Mouse (Mus musculus) testis, adult 2 months (tissue): Measurements from ENCODE around the gene Gm21987. TPM values are rescaled to one million over a fixed set of nuclear protein-coding genes. Genes with fewer than 3 reads are reported as not detected.

Experiments used
- H3K27ac ChIP-seq: fragments of 200-500 bp; 2 replicates; pipeline ENCODE4 v1.5.1; 2012; ENCODE audit warnings: low read depth, low read length; ENCODE audit not compliant: control insufficient read depth, insufficient read depth
- H3K27me3 ChIP-seq: fragments of 200-500 bp; 2 replicates; pipeline ENCODE4 v1.6.1; 2012; ENCODE audit warnings: mild to moderate bottlenecking, low read length, moderate library complexity; ENCODE audit not compliant: control insufficient read depth, insufficient read depth
- H3K36me3 ChIP-seq: fragments of 200-500 bp; 2 replicates; pipeline ENCODE4 v1.6.1; 2012; ENCODE audit warnings: mild to moderate bottlenecking, low read length; ENCODE audit not compliant: control insufficient read depth, insufficient read depth
- H3K4me1 ChIP-seq: fragments of 200-500 bp; 2 replicates; pipeline ENCODE4 v1.6.1; 2012; ENCODE audit warnings: low read length; ENCODE audit not compliant: control insufficient read depth, insufficient read depth
- H3K4me3 ChIP-seq: fragments of 200-500 bp; 2 replicates; pipeline ENCODE4 v1.5.1; 2012; ENCODE audit warnings: low read depth, mild to moderate bottlenecking, low read length, moderate library complexity, mixed read lengths; ENCODE audit not compliant: control insufficient read depth
- CTCF ChIP-seq: fragments of 200-500 bp; IDR thresholded peaks from 2 replicates; pipeline ENCODE4 v1.5.1; 2012; ENCODE audit warnings: low read depth, mild to moderate bottlenecking, inconsistent platforms, low read length, moderate library complexity; ENCODE audit not compliant: control insufficient read depth, insufficient read depth, insufficient replicate concordance
- POLR2A ChIP-seq: fragments of 200-500 bp; IDR thresholded peaks from 2 replicates; pipeline ENCODE4 v1.6.1; 2012; ENCODE audit warnings: low read depth, mild to moderate bottlenecking, inconsistent platforms, low read length, moderate library complexity; ENCODE audit not compliant: control insufficient read depth
- polyA plus RNA-seq: library from polyadenylated mRNA; depleted of rRNA; stranded (reverse); fragments of >200 nt; gene quantifications from 2 replicates; pipeline ENCODE4 v1.2.3, GENCODE M21; 2012

Gm21987 gene
- polyA plus RNA-seq, 1 experiment, result not detected

- no peak overlapping the region for H3K27ac ChIP-seq
- H3K4me3 ChIP-seq, result peak overlapping the region; percentile 23
- no peaks in the 10 kb centered on the region for H3K27me3 ChIP-seq
- H3K36me3 ChIP-seq, result no peaks in the 10 kb centered on the region
- peaks cover 12% of the 10 kb centered on the region for H3K4me1 ChIP-seq
- TF ChIP-seq CTCF, result no peak
These were observed 26.6 kb downstream of the Gm21987 start for GRCm38 (mm10) chr16:38373439-38373838.

GRCm38 (mm10) chr16:38373941-38374340, 27.1 kb downstream of the Gm21987 start:
- TF ChIP-seq CTCF, result no peak
- H3K36me3 ChIP-seq, result no peaks in the 10 kb centered on the region
- no peaks in the 10 kb centered on the region for H3K27me3 ChIP-seq
- H3K27ac ChIP-seq, result no peak overlapping the region
- H3K4me1 ChIP-seq, result peaks cover 12% of the 10 kb centered on the region
- peak overlapping the region; percentile 23 for H3K4me3 ChIP-seq

GRCm38 (mm10) chr16:38374379-38375140, 27.7 kb downstream of the Gm21987 start:
- no peak for TF ChIP-seq POLR2A
- TF ChIP-seq CTCF, result no peak
- H3K27me3 ChIP-seq, result no peaks in the 10 kb centered on the region
- H3K36me3 ChIP-seq, result no peaks in the 10 kb centered on the region
- H3K4me1 ChIP-seq, result peaks cover 12% of the 10 kb centered on the region
- H3K4me3 ChIP-seq, result peak overlapping the region; percentile 23; the same call in 1 of the 2 replicates
- H3K27ac ChIP-seq, result no peak overlapping the region

GRCm38 (mm10) chr16:38375182-38375581, 28.3 kb downstream of the Gm21987 start:
- no peaks in the 10 kb centered on the region for H3K36me3 ChIP-seq
- TF ChIP-seq POLR2A (no peak), CTCF (no peak)
- H3K4me3 ChIP-seq, result no peak overlapping the region
- peaks cover 12% of the 10 kb centered on the region for H3K4me1 ChIP-seq
- no peak overlapping the region for H3K27ac ChIP-seq
- H3K27me3 ChIP-seq, result no peaks in the 10 kb centered on the region

- TF ChIP-seq CTCF (no peak), POLR2A (no peak)
- H3K4me3 ChIP-seq, result no peak overlapping the region
- no peak overlapping the region for H3K27ac ChIP-seq
- H3K4me1 ChIP-seq, result peaks cover 12% of the 10 kb centered on the region
- no peaks in the 10 kb centered on the region for H3K36me3 ChIP-seq
- no peaks in the 10 kb centered on the region for H3K27me3 ChIP-seq
These were observed 29.5 kb downstream of the Gm21987 start for GRCm38 (mm10) chr16:38376163-38376840.

- H3K4me3 ChIP-seq, result no peak overlapping the region
- no peak for TF ChIP-seq POLR2A
- TF ChIP-seq CTCF, result no peak
- peaks cover 12% of the 10 kb centered on the region for H3K4me1 ChIP-seq
- no peaks in the 10 kb centered on the region for H3K36me3 ChIP-seq
- H3K27ac ChIP-seq, result no peak overlapping the region
- H3K27me3 ChIP-seq, result no peaks in the 10 kb centered on the region
These were observed 30.0 kb downstream of the Gm21987 start for GRCm38 (mm10) chr16:38376841-38377249.

GRCm38 (mm10) chr16:38377546-38377945, 30.7 kb downstream of the Gm21987 start:
- H3K27ac ChIP-seq, result no peak overlapping the region
- H3K27me3 ChIP-seq, result no peaks in the 10 kb centered on the region
- H3K36me3 ChIP-seq, result no peaks in the 10 kb centered on the region
- no peak for TF ChIP-seq CTCF
- TF ChIP-seq POLR2A, result no peak
- peaks cover 12% of the 10 kb centered on the region for H3K4me1 ChIP-seq
- no peak overlapping the region for H3K4me3 ChIP-seq
